Mouse (Mus musculus): ENCODE measurements around the gene Tspoap1.

DNA sequence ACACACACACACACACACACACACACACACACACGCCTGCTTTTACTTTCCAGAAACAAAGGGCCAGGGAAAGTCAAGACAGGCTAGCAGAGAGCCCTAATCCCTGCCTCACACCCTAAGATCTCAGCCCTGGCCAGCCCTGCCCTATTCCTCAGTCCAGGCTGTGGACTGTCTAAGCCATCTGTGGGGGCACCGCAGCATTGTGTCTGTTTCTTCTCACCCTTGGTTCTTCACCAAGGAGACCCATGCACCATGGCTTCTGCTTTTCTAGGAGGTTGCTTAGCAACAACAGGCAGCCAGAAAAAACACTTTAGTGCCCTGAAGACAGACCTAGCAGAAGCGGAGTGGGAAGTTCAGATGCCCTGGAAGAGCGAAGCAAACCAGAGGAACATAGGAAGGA, 51.1 kb downstream of the Tspoap1 start:
- TF ChIP-seq CTCF (IDR thresholded peaks at IDR 0.05; ENCODE audit: control insufficient read depth, insufficient read depth, low read length): no peak
- no peak for TF ChIP-seq POLR2A (IDR thresholded peaks at IDR 0.05; ENCODE audit: borderline replicate concordance, control insufficient read depth, low read depth, low read length)

Data from bone marrow, adult 2 months (tissue).